ENCODE assay signal across 9 mouse cellular contexts in the genomic region with DNA sequence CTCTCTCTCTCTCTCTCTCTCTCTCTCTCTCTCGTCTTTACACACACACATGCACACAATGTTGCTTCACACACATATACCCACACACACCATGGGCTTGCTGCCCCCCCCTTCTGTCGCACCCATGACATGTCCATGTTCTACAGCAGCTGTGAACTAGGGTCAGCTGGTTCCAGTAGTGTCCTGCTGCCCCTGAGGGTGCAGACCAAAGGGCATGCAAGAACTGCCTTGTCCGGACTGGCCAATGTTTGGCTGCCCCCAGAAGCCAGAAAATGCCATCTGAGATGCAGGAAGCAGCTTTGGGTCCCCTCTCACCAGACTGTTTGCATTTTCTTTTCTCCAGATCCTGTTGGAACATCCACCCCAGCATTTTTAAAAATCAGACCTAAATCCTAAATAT. TPM values are rescaled to one million over a fixed set of nuclear protein-coding genes. Genes with fewer than 3 reads are reported as not detected.
DNase-seq lines count a peak whose midpoint lies in the region; TF ChIP-seq lines count a peak whose summit lies in the region.
"Had no signal": no experiment of that assay in that cellular context is flagged by ENCODE, and none has a peak within 500 bp of the region (broad histone marks: within the 10 kb centered on the region; RNA-seq: fewer than 3 reads in every experiment).

No protein-coding gene starts in this region.

- no peak overlapping the region for H3K4me3 ChIP-seq in kidney, adult 2 months (ENCODE audit: insufficient read depth, low read depth, low read length)

- WGBS in kidney, adult 2 months = 31% methylated on average over 3 of the region's 3 CpGs

- TF ChIP-seq CTCF in kidney, adult 2 months (conservative IDR thresholded peaks at IDR 0.05; ENCODE audit: insufficient read depth, insufficient read length, low read depth, low read length) = no peak

- no peak for TF ChIP-seq POLR2A in kidney, adult 2 months (IDR thresholded peaks at IDR 0.05; ENCODE audit: low read depth, low read length)

- H3K4me1 ChIP-seq in kidney, adult 2 months (ENCODE audit: control insufficient read depth, insufficient read depth, low read length) = peaks cover 20% of the 10 kb centered on the region

- H3K36me3 ChIP-seq in kidney, adult 2 months (ENCODE audit: control insufficient read depth, insufficient read depth, low read length) = no peaks in the 10 kb centered on the region; the same call in 1 of the 2 replicates
- H3K36me3 ChIP-seq: heart, embryonic 15.5 days had no signal

- no peak overlapping the region for H3K27ac ChIP-seq in kidney, adult 2 months (ENCODE audit: insufficient read depth, low read depth, low read length)

- peak; percentile 64 for DNase-seq in cerebellum, adult 11-12 months
- DNase-seq in cerebellum, adult 11 months = no peak
- DNase-seq in kidney, adult 2 months = peak; percentile 14
- DNase-seq in kidney, postnatal 10 days = no peak
- DNase-seq in testis, postnatal 10 days (ENCODE audit: low spot score) = peak; percentile 43
- DNase-seq in testis, postnatal 14 days (ENCODE audit: low spot score) = no peak
- DNase-seq in yolk sac, embryonic 10.5 days (ENCODE audit: low spot score) = no peak
- no peak for DNase-seq in gastrocnemius, adult 18-20 months (ENCODE audit: low spot score)

- no peaks in the 10 kb centered on the region for H3K27me3 ChIP-seq in kidney, adult 2 months (replicated peaks; ENCODE audit: control insufficient read depth, insufficient read depth, low read length)

RNA-seq across cellular contexts. Expression of a gene that starts 27.5 kb away (rescaled TPM):
- polyA plus RNA-seq in kidney, adult 2 months (2012; rRNA removed) = 17.7 and 22.1 TPM in 2 replicates
- 100 to 1,000 TPM; 481 to 528 TPM for total RNA-seq in gastrocnemius, adult 18-20 months (2021)

RNA-seq across cellular contexts. Expression of a gene that starts 49.8 kb away (rescaled TPM):
- 0.65 and 0.81 TPM in 2 replicates for polyA plus RNA-seq in kidney, adult 2 months (2012; rRNA removed)
- total RNA-seq in gastrocnemius, adult 18-20 months (2021) = under 1 TPM; 0.34 to 0.45 TPM

RNA-seq across cellular contexts. Expression of a gene that starts 50.0 kb away (rescaled TPM):
- polyA plus RNA-seq in kidney, adult 2 months (2012; rRNA removed) = 4.4 and 4.5 TPM in 2 replicates
- 10 to 100 TPM; 12.8 to 12.9 TPM for total RNA-seq in gastrocnemius, adult 18-20 months (2021)

RNA-seq across cellular contexts. Expression of a gene that starts 58.7 kb away (rescaled TPM):
- polyA plus RNA-seq in kidney, adult 2 months (2012; rRNA removed) = 24.2 and 41.0 TPM in 2 replicates
- 10 to 100 TPM; 22.9 to 24.2 TPM for total RNA-seq in gastrocnemius, adult 18-20 months (2021)

Comparison
In these comparisons a context has a peak if more than half of its experiments do, and no peak if none do; other contexts are left out.
1. DNase-seq: peak in cerebellum, adult 11-12 months (single experiment), kidney, adult 2 months (single experiment) and testis, postnatal 10 days (single experiment); none in cerebellum, adult 11 months (single experiment), kidney, postnatal 10 days (single experiment), testis, postnatal 14 days (single experiment), yolk sac, embryonic 10.5 days (single experiment) and gastrocnemius, adult 18-20 months (single experiment).